Mouse (Mus musculus): ENCODE measurements around the gene Gm11596. TPM values are rescaled to one million over a fixed set of nuclear protein-coding genes. Genes with fewer than 3 reads are reported as not detected.
"Not testable (repeated sequence)": the region's sequence is repeated elsewhere in the genome, so short reads cannot be mapped to it uniquely, and the experiment has no call there.

The Gm11596 gene
- polyA plus RNA-seq (2015; fragmentation: Nextera tagmentation; extraction: Ambion mirVana) = not detected in 2 replicates

DNA sequence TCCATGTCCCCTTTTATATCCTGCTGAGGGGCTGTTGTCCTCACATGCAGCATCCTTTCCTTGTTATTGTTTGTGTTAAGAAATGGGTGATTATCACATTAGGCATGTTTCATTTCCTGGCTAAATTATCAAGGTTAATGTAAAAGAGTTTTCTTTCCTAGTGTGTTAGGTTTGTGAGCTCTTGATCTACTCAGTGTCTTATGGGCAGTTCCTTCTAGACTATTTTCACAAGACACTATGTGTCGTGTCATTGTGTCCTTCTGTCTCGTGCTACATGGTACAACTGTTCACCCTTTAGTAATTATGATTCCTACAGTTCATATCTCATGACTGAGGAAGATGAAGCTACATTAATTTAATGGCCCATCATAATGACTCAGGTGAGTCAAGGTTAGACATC lies at the start of gene Gm11596:
Gene Gm11596, minus strand, starts transcription at position 101 of the 400 bp plus-strand sequence.
- no peak within 1 kb of the TSS for H3K27ac ChIP-seq (replicated peaks)
- 87% methylated on average over 2 of the region's 2 CpGs for WGBS
- no peak within 1 kb of the TSS for H3K9ac ChIP-seq
- H3K9me3 ChIP-seq = no peaks in the 10 kb centered on the region
- H3K4me3 ChIP-seq = no peak within 1 kb of the TSS
- no peaks in the 10 kb centered on the region for H3K4me1 ChIP-seq (replicated peaks)
- ATAC-seq (ENCODE audit: low read depth) = no peak
- no peaks in the 10 kb centered on the region for H3K36me3 ChIP-seq
- no peaks in the 10 kb centered on the region for H3K27me3 ChIP-seq
- H3K4me2 ChIP-seq = no peak within 1 kb of the TSS

DNA sequence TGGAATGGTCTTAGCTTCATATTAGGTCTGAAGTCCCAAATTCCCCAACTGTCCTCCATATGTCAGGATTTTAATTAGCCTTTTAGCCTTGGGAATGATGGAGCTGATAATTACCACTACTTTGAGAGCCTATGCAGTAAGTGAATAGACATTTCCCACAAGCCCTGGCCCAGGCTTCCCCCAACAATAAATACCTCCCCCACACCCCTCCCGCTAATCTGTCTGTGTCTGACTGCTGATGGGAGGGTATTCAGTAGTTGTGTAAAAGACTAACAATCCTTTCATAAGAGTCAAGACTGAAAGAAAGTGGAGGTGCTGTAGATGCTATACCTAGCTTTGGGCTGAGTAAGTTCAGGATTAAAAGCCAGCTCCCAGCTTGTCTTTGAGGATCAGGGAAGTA lies 48.9 kb upstream of the Gm11596 start:
- Histone ChIP-seq H3K27ac (replicated peaks) (no peak overlapping the region), H3K9ac (no peak overlapping the region), H3K9me3 (no peaks in the 10 kb centered on the region), H3K4me3 (no peak overlapping the region), H3K4me2 (no peak overlapping the region), H3K36me3 (no peaks in the 10 kb centered on the region), H3K4me1 (replicated peaks) (no peaks in the 10 kb centered on the region), H3K27me3 (no peaks in the 10 kb centered on the region)
- WGBS = 29% methylated on average over 1 of the region's 1 CpGs
- no peak for ATAC-seq (ENCODE audit: low read depth)

DNA sequence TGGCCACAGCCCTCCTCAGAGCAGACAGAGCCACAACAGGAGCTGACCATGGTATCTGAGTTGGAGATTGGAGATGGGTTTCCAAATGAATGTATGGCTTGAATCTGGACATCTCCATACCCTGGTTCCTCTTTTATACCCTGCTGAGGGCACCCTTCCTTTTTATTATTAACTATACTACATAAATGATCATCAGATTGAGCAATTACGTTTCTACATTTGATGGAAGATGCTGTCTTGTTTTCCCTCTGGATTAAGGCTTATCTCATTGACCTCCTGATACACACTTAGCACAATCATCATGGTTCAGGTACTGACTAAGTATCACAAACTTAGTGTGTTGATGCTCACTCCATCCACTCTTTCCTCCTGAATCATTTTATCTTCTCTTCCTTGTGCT lies 44.7 kb upstream of the Gm11596 start, which contains the start of gene 2300003K06Rik:
Gene 2300003K06Rik, minus strand, starts transcription at position 101 of the 400 bp plus-strand sequence.
- no peak within 1 kb of the TSS for H3K4me2 ChIP-seq
- no peak within 1 kb of the TSS for H3K9ac ChIP-seq
- no peaks in the 10 kb centered on the region for H3K27me3 ChIP-seq
- 75% methylated on average over 1 of the region's 1 CpGs for WGBS
- no peaks in the 10 kb centered on the region for H3K9me3 ChIP-seq
- no peak within 1 kb of the TSS for H3K4me3 ChIP-seq
- no peaks in the 10 kb centered on the region for H3K36me3 ChIP-seq
- no peak for ATAC-seq (ENCODE audit: low read depth)
- H3K27ac ChIP-seq (replicated peaks) = no peak within 1 kb of the TSS
- H3K4me1 ChIP-seq (replicated peaks) = no peaks in the 10 kb centered on the region

DNA sequence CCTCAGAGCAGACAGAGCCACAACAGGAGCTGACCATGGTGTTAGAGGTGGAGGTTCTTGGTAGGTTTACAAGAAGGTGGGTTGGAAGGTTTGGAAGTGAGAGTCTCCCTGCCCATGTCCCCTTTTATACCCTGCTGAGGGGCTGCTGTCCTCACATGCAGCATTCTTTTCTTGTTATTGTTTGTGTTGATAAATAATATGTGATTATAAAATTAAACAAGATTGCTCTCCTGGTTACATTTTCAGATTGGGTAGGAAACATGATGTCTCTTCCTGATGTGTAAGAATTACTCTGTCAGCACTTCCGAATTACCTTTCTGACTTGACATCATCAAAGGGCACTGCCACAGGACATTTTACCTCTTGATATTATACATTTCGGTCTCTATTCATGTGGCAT lies 22.3 kb upstream of the Gm11596 start, which contains the start of gene Gm11564:
Gene Gm11564, minus strand, starts transcription at position 101 of the 400 bp plus-strand sequence.
- WGBS = 89% methylated on average over 2 of the region's 2 CpGs

DNA sequence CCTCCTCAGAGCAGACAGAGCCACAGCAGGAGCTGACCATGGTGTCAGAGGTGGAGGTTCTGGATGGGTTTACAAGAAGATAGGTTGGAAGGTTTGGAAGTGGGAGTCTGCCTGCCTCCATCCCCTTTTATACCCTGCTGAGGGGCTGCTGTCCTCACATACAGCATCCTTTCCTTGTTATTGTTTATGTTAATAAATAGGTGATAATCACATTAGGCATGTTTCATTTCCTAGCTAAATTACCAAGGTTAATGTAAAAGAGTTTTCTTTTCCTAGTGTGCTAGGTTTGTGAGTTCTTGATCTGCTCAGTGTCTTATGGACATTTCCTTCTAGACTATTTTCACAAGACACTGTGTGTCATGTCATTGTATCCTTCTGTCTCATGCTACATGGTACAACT lies 16.5 kb upstream of the Gm11596 start, which contains the start of gene Krtap4-13:
Gene Krtap4-13, minus strand, starts transcription at position 101 of the 400 bp plus-strand sequence.
- H3K4me3 ChIP-seq; H3K4me2 ChIP-seq; H3K9ac ChIP-seq; H3K27me3 ChIP-seq; ATAC-seq (ENCODE audit: low read depth); H3K4me1 ChIP-seq (replicated peaks); H3K27ac ChIP-seq (replicated peaks); H3K36me3 ChIP-seq; H3K9me3 ChIP-seq: not testable (repeated sequence)

More for the DNA sequence above, 22.3 kb upstream of the Gm11596 start, which contains the start of gene Gm11564:
- H3K27ac ChIP-seq (replicated peaks); H3K4me2 ChIP-seq; H3K9ac ChIP-seq; H3K9me3 ChIP-seq; H3K36me3 ChIP-seq; ATAC-seq (ENCODE audit: low read depth); H3K4me1 ChIP-seq (replicated peaks); H3K27me3 ChIP-seq; H3K4me3 ChIP-seq: not testable (repeated sequence)

DNA sequence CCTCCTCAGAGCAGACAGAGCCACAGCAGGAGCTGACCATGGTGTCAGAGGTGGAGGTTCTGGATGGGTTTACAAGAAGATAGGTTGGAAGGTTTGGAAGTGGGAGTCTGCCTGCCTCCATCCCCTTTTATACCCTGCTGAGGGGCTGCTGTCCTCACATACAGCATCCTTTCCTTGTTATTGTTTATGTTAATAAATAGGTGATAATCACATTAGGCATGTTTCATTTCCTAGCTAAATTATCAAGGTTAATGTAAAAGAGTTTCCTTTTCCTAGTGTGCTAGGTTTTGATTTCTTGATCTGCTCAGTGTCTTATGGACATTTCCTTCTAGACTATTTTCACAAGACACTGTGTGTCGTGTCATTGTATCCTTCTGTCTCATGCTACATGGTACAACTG lies 11.1 kb upstream of the Gm11596 start, which contains the start of gene Gm11554:
Gene Gm11554, minus strand, starts transcription at position 101 of the 400 bp plus-strand sequence.
- H3K36me3 ChIP-seq; H3K4me2 ChIP-seq; H3K4me3 ChIP-seq; H3K9ac ChIP-seq; H3K27me3 ChIP-seq; H3K4me1 ChIP-seq (replicated peaks); H3K9me3 ChIP-seq; ATAC-seq (ENCODE audit: low read depth); H3K27ac ChIP-seq (replicated peaks): not testable (repeated sequence)
- WGBS = no CpG with 5 or more reads among the region's 1 CpGs

DNA sequence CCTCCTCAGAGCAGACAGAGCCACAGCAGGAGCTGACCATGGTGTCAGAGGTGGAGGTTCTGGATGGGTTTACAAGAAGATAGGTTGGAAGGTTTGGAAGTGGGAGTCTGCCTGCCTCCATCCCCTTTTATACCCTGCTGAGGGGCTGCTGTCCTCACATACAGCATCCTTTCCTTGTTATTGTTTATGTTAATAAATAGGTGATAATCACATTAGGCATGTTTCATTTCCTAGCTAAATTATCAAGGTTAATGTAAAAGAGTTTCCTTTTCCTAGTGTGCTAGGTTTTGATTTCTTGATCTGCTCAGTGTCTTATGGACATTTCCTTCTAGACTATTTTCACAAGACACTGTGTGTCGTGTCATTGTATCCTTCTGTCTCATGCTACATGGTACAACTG lies 5.6 kb upstream of the Gm11596 start, which contains the start of gene Gm11569:
Gene Gm11569, minus strand, starts transcription at position 101 of the 400 bp plus-strand sequence.
- not testable (repeated sequence) for H3K27me3 ChIP-seq; H3K4me3 ChIP-seq; H3K9me3 ChIP-seq; H3K27ac ChIP-seq (replicated peaks); H3K4me1 ChIP-seq (replicated peaks); ATAC-seq (ENCODE audit: low read depth); H3K4me2 ChIP-seq; H3K36me3 ChIP-seq; H3K9ac ChIP-seq
- no CpG with 5 or more reads among the region's 1 CpGs for WGBS

DNA sequence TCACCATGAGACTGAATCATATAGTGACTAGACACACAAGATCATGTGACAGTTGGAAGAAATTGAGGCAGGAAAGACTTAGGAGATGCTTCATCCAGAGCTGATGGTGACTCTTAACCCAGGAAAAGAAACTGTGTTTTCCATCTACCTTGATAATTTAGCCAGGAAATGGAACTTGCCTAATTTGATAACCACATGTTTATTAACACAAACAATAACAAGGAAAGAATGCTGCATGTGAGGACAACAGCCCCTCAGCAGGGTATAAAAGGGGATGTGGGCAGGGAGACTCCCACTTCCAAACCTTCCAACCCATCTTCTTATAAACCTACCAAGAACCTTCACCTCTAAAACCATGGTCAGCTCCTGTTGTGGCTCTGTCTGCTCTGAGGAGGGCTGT lies 8.4 kb downstream of the Gm11596 start, which contains the start of gene Krtap4-9:
Gene Krtap4-9, plus strand, starts transcription at position 301 of the 400 bp plus-strand sequence.
- H3K4me2 ChIP-seq; ATAC-seq (ENCODE audit: low read depth); H3K27ac ChIP-seq (replicated peaks); H3K36me3 ChIP-seq; H3K9me3 ChIP-seq; H3K9ac ChIP-seq; H3K4me3 ChIP-seq; H3K27me3 ChIP-seq; H3K4me1 ChIP-seq (replicated peaks): not testable (repeated sequence)

DNA sequence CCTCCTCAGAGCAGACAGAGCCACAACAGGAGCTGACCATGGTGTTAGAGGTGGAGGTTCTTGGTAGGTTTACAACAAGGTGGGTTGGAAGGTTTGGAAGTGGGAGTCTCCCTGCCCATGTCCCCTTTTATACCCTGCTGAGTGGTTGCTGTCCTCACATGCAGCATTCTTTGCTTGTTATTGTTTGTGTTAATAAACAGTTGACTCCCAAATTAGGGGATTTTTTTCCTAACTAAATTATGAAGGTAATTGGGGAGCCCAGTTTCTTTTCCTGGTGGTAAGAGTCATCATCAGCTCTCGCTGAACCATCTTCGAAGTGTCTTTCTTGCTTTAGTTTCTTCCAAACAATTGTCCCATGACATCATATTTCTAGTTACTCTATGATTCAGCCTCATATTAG lies 12.7 kb downstream of the Gm11596 start, which contains the start of gene Krtap4-8:
Gene Krtap4-8, minus strand, starts transcription at position 101 of the 400 bp plus-strand sequence.
- peaks cover 4% of the 10 kb centered on the region; the same call in 1 of the 2 replicates for H3K4me1 ChIP-seq (replicated peaks)
- no peak within 1 kb of the TSS for H3K4me3 ChIP-seq
- no peak within 1 kb of the TSS for H3K27ac ChIP-seq (replicated peaks)
- no peaks in the 10 kb centered on the region for H3K27me3 ChIP-seq
- H3K36me3 ChIP-seq = no peaks in the 10 kb centered on the region
- H3K9me3 ChIP-seq = no peaks in the 10 kb centered on the region
- 93% methylated on average over 2 of the region's 2 CpGs for WGBS
- no peak within 1 kb of the TSS for H3K9ac ChIP-seq
- no peak within 1 kb of the TSS for H3K4me2 ChIP-seq
- ATAC-seq (ENCODE audit: low read depth) = no peak

DNA sequence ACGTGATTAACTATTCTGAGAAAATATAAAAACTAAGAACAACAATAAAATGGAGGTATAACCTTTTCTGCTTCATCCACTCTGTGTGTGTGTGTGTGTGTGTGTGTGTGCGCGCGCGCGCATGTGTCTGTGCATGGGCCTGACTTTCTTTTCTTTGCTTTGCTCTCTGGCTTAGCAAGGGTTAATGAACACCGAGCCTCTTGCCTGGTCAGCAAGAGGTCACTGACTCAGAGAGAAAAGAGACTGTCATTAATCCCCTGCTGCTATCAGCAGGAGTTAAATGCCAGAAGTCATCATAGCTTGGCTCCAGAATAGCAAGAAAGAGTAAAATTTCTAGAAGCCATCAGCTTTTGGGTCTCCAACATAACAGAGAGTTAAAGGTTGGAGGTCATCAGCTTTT lies 14.9 kb downstream of the Gm11596 start:
- Histone ChIP-seq H3K36me3 (no peaks in the 10 kb centered on the region), H3K27me3 (no peaks in the 10 kb centered on the region), H3K4me1 (replicated peaks) (peaks cover 4% of the 10 kb centered on the region; the same call in 1 of the 2 replicates), H3K4me3 (no peak overlapping the region), H3K27ac (replicated peaks) (no peak overlapping the region), H3K9ac (no peak overlapping the region), H3K9me3 (no peaks in the 10 kb centered on the region), H3K4me2 (no peak overlapping the region)
- ATAC-seq (ENCODE audit: low read depth) = no peak
- WGBS = 26% methylated on average over 7 of the region's 7 CpGs

DNA sequence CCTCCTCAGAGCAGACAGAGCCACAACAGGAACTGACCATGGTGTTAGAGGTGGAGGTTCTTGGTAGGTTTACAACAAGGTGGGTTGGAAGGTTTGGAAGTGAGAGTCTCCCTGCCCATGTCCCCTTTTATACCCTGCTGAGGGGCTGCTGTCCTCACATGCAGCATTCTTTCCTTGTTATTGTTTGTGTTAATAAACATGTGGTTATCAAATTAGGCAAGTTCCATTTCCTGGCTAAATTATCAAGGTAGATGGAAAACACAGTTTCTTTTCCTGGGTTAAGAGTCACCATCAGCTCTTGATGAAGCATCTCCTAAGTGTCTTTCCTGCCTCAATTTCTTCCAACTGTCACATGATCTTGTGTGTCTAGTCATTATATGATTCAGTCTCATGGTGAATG lies 20.5 kb downstream of the Gm11596 start, which contains the start of gene Gm11595:
Gene Gm11595, minus strand, starts transcription at position 101 of the 400 bp plus-strand sequence.
- H3K4me2 ChIP-seq; H3K4me3 ChIP-seq; H3K9me3 ChIP-seq; ATAC-seq (ENCODE audit: low read depth); H3K36me3 ChIP-seq; H3K27ac ChIP-seq (replicated peaks); H3K4me1 ChIP-seq (replicated peaks); H3K27me3 ChIP-seq; H3K9ac ChIP-seq: not testable (repeated sequence)

DNA sequence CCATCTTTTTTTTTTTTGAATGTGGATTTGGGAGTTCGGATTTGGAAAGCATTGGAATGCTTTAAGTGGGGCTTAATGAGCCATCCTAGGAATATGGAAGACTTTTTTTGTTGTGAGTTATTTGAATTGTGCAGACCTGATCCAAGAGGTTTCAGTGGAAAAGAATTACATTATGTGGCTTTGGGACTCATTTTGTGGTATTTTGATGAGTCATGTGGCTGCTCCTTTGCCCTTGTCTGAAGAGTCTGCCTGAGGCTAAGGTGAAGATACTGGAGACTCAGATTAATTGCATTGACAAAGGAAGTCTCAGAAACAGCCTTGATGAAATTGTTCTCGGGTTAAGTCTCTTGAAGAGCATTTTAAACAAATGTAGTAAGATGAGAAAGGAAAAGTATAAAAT lies 24.9 kb downstream of the Gm11596 start:
- WGBS = 83% methylated on average over 2 of the region's 2 CpGs
- Histone ChIP-seq H3K27ac (replicated peaks) (no peak overlapping the region), H3K4me3 (no peak overlapping the region), H3K36me3 (no peaks in the 10 kb centered on the region), H3K4me1 (replicated peaks) (no peaks in the 10 kb centered on the region), H3K9me3 (no peaks in the 10 kb centered on the region), H3K9ac (no peak overlapping the region), H3K4me2 (no peak overlapping the region), H3K27me3 (no peaks in the 10 kb centered on the region)
- no peak for ATAC-seq (ENCODE audit: low read depth)

DNA sequence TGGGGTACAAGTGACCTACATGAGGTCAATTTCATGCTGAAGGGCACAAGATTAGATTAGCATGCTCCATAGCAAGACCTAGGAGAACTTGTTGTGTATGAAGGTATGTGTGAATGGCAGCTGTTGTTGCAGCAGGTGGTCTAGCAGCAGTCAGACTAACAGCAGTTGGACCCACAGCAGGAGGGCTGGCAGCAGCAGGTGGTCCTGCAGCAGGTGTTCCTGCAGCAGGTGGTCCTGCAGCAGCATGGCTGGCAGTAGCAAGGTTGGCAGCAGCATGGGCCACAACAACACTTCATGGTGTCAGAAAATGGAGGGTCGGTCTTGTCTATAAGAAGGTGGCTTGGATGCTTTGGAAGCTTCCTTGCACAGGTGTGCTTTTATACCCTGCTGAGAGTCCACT lies 34.4 kb downstream of the Gm11596 start:
- 92% methylated on average over 1 of the region's 1 CpGs for WGBS
- Histone ChIP-seq H3K27ac (replicated peaks) (no peak overlapping the region), H3K4me2 (no peak overlapping the region), H3K9ac (no peak overlapping the region), H3K9me3 (no peaks in the 10 kb centered on the region), H3K36me3 (no peaks in the 10 kb centered on the region), H3K27me3 (no peaks in the 10 kb centered on the region), H3K4me3 (no peak overlapping the region), H3K4me1 (replicated peaks) (no peaks in the 10 kb centered on the region)
- no peak for ATAC-seq (ENCODE audit: low read depth)

All from neural tube, embryonic 13.5 days (tissue).